Mouse (Mus musculus) induced T-regulatory cell, adult 2 months (primary cell): ENCODE results near the gene Cd5.

ENCODE experiments used
- DNase-seq: peaks from one replicate; pipeline ENCODE4 v3.0.0-alpha.2; 2012; ENCODE audit warnings: low read depth

Gene Cd5

GRCm38 (mm10) chr19:10729889-10730288, 8.9 kb downstream of the Cd5 start:
- peak; percentile 75 for DNase-seq

- peak; percentile 13 for DNase-seq
These were observed 14.0 kb downstream of the Cd5 start for GRCm38 (mm10) chr19:10724629-10725363.

GRCm38 (mm10) chr19:10723649-10724048, 15.2 kb downstream of the Cd5 start:
- DNase-seq, result peak; percentile 40

- peak; percentile 15 for DNase-seq
These were observed 15.7 kb downstream of the Cd5 start for GRCm38 (mm10) chr19:10723084-10723483.

- DNase-seq, result no peak
These were observed 17.7 kb downstream of the Cd5 start for GRCm38 (mm10) chr19:10721064-10721463.

- no peak for DNase-seq
These were observed 18.3 kb downstream of the Cd5 start for GRCm38 (mm10) chr19:10720524-10720923.

GRCm38 (mm10) chr19:10719751-10720150, 19.1 kb downstream of the Cd5 start:
- peak; percentile 16 for DNase-seq

- DNase-seq, result peak; percentile 25
These were observed 20.5 kb downstream of the Cd5 start for GRCm38 (mm10) chr19:10718251-10718775.

- DNase-seq, result peak; percentile 64
These were observed 23.3 kb downstream of the Cd5 start for GRCm38 (mm10) chr19:10715476-10715875.

GRCm38 (mm10) chr19:10714682-10715475, 23.9 kb downstream of the Cd5 start:
- DNase-seq, result peak; percentile 91

GRCm38 (mm10) chr19:10714168-10714567, 24.6 kb downstream of the Cd5 start:
- DNase-seq, result no peak

GRCm38 (mm10) chr19:10713551-10713950, 25.3 kb downstream of the Cd5 start:
- DNase-seq, result no peak

GRCm38 (mm10) chr19:10712646-10713045, 26.2 kb downstream of the Cd5 start:
- DNase-seq, result peak; percentile 17

GRCm38 (mm10) chr19:10712194-10712593, 26.6 kb downstream of the Cd5 start:
- peak; percentile 16 for DNase-seq

GRCm38 (mm10) chr19:10710751-10711150, 28.1 kb downstream of the Cd5 start:
- DNase-seq, result no peak

GRCm38 (mm10) chr19:10710088-10710511, 28.7 kb downstream of the Cd5 start:
- peak; percentile 82 for DNase-seq

GRCm38 (mm10) chr19:10709360-10710087, 29.3 kb downstream of the Cd5 start:
- DNase-seq, result peak; percentile 86

- DNase-seq, result no peak
These were observed 29.9 kb downstream of the Cd5 start for GRCm38 (mm10) chr19:10708900-10709299.

- DNase-seq, result no peak
These were observed 30.9 kb downstream of the Cd5 start for GRCm38 (mm10) chr19:10707881-10708280.

GRCm38 (mm10) chr19:10707087-10707875, 31.5 kb downstream of the Cd5 start:
- no peak for DNase-seq

GRCm38 (mm10) chr19:10703470-10703869, 35.3 kb downstream of the Cd5 start:
- no peak for DNase-seq
